Mouse (Mus musculus): ENCODE data around the gene Glrp1. TPM values are rescaled to one million over a fixed set of nuclear protein-coding genes. Genes with fewer than 3 reads are reported as not detected.

Gene Glrp1
- total RNA-seq, 2 experiments from 2014 or later, result not detected

DNA sequence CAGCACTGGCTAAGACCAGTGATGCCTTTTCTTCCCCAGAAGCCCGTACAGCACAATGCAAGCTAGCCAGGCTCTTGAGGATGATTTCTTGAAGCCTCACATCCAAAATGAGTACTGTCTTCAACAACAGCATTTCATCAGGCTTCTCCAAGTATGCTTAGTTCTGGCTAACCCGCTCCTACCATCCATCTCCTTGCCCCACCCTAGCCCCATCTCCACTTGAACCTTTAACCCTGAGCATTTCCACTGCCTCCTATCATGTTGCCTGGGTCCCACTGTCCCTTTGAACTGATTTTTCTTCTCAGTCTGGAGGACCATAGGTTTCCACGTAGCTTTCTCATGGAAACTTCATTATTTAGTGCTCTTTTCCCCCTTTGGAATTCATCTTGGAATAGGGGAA lies 17.5 kb downstream of the Glrp1 start:
- no peak for DNase-seq

DNA sequence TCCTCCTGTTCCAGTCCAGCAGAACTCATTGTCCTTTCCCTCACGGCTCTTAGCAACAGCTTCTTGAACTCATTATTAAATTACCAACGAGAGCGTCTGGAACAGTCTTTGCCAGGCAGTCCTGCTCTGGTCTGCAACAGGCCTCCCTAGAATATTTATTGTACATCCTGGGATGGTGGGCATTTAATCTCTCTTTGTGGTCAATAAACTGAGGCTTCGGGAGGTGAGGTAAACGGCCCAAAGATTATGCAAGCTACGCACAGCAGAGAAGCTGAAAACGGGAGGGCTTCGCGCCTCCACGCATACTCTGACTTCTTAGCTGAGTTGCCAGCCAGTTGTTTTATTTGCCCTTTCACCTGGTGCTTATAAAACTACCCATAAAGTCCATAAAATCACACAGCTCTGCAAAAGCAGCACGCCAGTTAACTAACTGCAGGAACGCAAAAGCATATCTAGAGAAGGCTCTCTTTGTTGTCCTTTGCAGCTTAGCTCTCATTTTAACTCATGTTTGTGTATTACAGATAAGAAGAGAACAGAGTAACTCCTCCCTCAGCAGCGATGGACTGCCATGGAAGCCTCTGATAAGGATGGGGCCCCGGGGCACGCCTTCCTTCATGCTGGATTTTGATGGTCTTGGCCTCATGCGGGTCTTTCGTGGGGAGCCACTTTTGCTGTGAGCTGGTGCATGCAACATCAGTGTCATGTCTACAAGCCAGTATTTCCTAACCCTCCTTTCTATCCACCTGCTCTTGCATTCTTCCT lies 18.1 kb downstream of the Glrp1 start:
- no peak for DNase-seq

DNA sequence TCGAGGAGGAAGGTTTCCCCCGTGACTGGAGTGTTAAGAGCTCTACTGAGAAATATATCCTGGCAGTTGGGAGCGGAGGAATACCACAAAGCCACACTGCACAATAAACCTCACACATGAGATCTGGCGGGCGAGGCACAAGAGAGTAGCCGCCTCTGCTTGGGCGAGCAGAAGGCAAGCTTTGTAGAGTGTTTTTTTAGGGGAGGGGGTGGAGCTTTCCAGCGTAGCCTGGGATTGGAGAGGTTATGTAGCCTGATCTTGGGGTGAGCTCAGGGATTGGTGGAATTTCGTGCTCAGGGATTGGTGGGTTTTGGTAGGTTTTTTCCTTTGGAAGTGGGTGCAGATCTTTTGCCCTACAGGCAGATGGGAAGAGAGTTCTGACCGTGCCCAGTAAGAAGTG lies 19.7 kb downstream of the Glrp1 start:
- DNase-seq, result no peak

DNA sequence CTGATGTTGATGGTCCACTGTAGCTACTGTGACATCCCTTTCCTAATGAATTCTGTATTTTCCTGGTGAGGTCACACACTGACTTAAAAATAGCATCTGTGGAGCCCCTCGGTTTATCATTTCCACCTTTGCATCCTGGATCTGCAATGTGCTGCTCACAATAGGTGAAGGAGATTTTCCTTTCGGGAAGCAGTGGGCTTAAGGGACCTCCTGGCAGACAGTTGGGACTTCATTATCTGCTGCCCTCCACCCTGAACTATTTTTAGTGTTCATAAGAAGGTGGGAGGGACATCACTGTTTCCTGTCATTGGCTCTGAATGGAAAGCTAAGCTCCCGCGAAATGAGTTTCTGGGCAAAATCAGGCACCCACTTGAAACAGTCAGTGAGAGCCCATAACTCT lies 20.9 kb downstream of the Glrp1 start:
- no peak for DNase-seq

DNA sequence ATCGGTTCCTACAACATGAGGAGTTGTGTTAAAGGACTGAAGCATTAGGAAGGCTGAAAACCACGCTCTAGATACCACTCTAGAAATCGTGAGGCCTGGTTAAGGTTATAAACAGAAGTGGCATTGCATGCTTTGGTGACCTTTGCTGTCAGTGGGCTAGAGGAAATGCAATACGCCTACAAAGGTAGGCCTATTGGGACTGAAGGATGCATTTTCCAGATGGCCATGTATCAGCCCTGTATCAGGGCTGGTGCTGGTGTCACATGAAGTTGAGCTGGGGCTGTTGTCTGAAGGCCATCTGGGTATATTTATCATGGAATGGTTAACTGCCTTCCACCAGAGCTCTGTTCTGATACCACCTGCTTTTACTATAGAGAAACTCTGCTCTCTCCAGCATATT lies 23.5 kb downstream of the Glrp1 start:
- DNase-seq, result no peak

DNA sequence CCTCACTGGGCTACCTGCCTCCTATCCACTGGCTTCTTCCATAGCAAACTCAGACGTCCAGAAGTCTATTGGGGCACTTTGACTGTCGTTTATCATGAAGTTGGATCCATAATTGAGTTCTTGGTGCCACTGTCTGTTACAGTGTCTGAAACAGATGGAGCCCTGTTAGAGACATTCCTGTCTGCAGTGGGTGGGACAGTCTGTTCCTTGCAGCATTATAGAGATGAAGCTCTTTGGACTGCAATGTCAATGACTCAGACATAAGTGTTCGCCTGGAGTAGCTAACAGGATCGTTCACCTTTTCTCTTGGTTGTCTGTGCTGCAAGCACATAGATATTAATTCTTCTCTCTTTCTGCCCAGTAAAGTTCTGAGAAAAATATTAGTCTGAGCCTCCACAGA lies 25.8 kb downstream of the Glrp1 start:
- no peak for DNase-seq

DNA sequence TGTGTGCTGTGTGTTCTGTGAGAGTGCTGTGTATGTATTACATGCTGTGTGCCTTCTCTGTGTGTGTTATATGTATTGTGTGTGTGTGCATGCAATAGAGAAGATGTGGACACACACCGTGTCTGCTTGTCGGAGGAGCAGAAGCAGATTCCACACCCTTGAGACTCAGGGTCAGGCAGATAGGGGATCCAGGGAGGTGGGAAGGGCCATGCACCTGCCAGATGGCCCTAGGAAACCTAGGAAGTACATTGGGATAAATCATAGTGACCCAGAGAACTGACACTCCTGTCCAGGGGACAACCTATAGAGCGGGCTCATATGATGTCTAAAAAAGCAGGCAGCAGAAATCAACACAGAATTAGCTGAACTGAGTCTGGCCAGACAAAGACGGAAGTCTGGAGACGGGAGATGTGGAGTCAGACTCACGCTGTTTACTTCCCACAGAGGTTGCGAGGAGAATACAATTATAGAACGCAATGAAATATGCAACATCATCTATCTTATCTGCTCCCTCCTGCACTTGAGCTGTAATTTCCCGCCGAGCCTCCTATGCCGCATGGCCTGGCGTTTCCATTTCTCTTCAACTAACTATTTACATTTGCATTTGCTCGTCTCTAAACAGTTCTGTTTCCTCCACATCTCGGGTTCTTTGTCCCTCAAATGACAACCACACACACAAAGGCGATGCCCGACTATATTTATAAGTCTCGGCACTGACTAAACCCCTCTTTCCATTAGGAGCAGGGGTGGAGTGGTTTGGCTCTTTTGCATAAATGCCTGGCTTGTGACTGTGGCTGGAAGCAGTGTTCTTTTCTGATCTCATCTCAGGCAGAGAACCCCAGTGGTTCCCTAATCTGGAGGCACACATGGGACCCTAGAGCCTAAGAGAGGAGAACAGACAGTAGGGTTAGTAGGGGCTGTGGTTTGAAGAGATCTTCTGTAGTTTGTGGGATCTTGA lies 27.4 kb downstream of the Glrp1 start:
- no peak for DNase-seq

DNA sequence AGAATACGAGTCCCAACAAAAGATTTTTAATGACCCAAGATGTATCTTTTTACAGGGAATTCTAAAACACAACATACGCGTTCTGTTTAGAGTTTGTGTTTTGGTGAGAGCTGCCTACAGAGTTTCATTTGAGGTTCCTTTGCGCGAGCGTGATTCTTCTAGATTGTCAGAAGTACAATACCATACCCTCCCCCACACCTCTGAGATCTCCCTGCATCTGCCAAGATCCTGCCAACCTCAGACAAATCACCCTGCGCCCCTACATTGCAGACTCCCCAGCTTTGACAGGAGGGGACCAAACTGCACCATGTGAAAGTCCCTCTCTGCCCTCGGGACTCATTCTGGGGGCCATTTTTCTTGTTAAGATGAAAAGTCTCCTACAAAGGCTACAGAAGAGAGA lies 29.3 kb downstream of the Glrp1 start:
- no peak for DNase-seq

DNA sequence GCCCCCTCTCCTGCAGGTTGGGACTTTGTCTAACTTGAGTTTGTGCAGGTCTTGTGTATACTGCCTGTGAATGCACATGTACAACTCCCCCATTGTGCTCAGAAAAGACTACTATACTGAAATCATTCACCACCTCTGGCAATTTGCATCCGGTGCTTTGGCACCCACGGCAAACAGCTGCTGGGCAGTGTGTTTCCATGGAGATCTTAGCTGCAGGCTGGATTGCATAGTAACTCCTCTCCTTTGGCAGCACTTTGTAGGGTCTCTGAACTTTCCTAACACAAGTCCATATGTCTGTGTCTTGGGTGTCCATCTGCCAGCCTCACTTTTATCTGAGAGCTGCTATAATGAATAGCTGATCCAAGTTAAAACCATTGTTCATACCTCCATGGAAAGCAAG lies 31.7 kb downstream of the Glrp1 start:
- no peak for DNase-seq

DNA sequence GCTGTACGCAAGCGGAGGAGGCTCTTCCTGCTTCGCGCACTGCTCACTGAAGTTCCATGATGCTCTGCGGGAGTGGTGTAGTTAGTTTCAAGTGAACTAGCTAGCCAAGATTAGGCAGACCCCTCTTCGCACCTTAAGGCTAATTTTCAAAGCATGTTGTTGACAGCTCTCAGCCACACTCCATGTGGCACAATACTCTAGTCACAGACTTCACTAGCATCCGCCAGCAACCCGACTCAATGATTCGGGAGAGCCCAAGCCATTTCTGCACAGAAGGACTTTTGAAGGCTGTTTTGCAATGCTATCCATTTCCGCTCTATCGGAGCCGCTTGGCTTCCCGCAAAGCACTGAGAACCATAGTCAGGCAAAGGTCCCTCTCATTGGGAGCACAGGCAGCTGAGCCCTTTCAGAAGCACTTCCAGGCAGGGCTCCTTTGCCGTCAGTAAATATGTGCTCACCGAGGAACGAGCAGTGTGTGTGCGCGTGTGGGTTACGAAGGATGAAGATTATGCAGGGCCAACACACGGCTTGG lies 33.2 kb downstream of the Glrp1 start:
- no peak for DNase-seq

DNA sequence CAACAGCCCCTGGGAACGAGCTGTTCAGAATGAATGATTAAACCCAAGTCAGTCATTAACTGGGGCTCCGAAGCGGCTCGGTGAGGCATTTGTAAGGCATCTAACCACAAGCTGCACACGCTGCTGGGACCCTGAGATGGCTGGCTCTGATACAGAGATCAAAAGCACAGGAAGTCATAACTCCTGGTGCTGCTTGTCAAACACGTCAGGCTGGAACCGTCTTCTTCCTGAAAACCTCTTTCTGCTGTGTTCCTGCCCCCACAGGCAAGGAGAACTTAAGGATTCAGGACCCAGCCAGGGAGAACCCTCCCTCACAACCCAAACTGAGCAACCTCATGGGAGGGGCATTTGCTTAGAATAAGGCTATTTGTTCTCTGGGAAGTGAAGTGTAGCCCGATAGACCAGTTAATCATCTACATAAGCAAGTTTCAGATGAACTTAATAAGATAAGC lies 34.3 kb downstream of the Glrp1 start:
- DNase-seq, result peak; percentile 54

DNA sequence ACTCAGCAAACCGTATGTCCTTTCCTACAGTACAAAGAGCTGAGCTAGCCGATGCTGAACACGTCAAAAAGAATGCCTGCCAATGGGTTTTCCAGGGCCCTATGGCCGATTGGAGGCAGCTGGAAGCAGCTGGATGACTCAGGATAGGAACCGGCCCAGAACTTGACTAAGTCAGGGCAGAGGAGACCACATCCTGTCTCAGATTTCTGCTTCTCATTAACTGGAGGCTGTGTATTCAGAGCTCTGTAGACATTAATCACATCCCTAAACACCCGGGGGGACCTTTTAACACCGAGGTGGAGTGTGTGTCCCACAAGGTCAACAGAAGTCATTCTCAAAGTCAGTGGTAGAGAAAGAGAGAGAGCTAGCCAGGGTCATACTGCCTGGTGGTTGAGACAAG lies 35.3 kb downstream of the Glrp1 start:
- DNase-seq, result peak; percentile 53

DNA sequence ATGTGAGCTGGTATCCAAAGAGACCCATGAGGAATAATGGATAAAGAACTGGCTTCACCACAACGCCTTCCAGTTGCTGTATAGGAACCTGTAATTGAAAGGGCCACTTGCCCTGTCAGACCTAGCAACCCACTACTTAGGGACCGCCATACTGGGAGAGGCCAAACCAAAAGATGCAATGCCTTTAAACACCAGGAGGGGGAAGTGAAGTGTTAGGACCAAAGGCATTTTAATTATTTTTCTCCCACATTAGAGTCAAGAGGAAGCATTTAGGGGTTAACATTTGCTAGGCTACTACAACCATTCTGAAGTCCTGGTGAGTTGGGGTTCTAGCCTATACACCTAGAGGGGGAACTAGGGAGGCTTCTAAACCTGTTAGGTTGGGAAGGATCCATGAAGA lies 36.0 kb downstream of the Glrp1 start:
- no peak for DNase-seq

DNA sequence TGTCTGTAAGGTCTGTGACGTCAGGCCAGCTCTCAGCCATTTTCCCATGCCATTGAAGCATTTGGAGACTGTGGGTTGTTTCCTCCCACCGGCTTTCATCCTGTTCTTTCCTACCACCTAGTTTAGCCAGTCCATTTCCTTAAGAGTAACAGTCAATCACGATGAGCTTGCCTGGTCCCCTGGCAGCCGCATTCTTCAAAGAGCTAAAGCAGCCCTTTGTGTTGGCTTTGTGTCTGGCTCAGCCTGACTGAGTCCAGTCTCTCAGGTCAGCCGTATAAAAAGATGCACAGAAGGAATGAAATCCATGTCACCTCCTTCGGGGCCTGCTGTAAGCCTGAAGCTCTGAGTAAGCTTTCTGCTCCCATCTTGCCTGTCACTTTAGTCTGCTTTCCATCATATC lies 37.6 kb downstream of the Glrp1 start:
- no peak for DNase-seq

DNA sequence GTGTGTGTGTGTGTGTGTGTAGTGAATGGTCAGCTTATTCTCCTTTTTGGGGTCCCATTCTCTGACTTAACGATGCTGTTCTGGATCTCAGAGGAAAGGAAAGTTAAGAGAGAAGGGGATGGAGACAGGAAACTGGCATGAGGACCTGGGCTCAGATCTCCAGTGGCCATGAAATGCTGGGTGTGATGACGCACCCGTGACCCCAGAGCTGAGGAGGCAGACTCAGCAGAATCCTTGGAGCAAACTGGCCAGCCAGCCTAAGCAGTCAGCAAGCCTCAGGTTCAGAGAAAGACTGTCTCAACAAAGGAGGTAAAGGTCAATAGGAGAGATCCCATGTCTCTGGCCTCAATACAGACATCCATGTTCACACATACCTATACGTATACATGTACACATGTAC lies 40.1 kb downstream of the Glrp1 start:
- peak; percentile 18 for DNase-seq

DNA sequence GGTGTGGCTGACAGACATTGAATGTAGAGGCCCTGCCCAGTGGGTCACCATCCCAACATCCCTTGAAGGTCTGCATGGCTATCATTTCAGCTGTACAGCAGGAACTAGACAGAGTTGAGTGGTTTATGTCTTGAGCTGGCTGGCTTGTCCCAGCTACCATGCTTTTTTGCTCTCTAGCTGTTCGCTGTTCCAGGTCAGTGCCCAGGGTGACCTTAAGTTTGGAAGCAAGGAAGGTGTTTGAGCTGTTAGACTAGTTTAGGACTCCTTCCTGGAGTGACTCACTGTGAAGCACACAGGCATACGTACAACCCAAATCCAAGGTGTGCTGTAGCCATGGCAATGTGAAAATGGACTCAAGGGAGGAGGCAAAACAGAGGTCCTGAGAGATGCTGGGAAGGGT lies 41.5 kb downstream of the Glrp1 start:
- DNase-seq, result no peak

DNA sequence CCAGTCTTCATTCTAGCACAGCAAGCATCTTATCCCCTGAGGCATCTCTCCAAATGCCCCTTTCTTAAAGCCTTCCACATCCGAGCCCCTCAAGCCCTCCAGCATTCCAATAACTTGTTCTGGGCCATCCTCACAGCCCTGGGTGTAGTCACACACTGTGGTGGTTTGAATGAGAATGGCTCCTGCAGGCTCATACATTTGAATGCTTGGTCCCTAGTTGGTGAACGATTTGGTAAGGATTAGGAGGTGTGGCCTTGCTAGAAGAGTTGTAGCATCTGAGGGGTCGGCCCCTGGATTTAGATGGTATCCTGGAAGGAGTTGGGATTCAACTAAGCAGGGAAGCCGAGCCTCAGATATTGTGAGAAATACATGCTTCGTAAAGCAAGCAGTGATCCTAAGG lies 42.0 kb downstream of the Glrp1 start:
- no peak for DNase-seq

DNA sequence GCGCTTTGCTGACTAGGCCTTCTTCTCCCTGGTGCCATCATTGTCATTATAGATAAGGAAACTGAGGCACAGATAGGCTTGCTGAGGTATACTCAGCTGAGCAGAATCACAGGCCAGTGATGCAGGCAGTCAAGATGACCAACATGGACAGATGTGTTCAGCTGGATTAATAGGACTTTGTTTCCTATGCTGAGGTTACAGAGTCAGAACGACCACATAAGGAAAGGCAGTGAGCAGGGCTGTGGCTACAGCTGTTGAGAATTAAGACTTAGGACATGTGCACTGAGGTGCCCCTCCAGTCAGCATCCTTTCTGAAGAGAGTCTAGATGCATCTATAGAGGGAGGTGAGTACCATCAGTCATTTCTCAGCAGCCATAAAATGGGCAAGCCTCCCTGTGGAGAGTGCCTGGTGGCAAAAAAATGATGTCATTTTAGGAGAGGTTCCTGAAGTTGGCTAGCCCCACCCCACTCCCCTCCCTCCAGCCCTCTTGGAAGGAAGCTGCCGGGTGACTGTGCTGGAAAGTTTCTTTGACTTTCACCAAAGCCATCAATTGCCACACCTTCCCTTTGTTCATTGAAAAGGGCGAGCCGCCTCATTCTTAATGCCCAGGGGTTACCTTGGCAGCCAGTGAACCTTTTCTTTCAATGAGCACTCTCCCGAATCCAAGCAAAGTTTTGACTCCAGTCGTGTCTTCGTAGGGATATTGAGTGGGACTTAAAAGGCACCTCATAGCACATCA lies 43.4 kb downstream of the Glrp1 start:
- no peak for DNase-seq

DNA sequence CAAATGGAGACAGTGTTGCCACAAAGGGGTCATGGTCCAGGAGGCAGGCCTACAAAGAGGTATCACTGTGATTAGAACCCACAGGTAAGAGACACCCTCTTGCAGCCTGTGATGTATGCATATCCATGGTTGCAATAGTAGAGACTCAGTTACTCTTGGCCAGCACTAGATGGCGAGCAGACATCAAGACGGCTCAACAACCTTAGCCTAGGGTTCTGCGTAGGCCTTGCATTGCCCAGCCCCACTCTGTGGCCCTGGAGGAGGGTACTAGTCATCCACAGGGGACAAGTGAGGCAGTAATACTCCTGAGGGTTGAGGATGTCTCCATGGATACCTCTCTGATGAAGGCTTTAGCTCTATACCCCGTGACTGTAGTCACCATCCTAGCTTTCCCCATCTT lies 44.1 kb downstream of the Glrp1 start:
- DNase-seq, result peak; percentile 25

DNA sequence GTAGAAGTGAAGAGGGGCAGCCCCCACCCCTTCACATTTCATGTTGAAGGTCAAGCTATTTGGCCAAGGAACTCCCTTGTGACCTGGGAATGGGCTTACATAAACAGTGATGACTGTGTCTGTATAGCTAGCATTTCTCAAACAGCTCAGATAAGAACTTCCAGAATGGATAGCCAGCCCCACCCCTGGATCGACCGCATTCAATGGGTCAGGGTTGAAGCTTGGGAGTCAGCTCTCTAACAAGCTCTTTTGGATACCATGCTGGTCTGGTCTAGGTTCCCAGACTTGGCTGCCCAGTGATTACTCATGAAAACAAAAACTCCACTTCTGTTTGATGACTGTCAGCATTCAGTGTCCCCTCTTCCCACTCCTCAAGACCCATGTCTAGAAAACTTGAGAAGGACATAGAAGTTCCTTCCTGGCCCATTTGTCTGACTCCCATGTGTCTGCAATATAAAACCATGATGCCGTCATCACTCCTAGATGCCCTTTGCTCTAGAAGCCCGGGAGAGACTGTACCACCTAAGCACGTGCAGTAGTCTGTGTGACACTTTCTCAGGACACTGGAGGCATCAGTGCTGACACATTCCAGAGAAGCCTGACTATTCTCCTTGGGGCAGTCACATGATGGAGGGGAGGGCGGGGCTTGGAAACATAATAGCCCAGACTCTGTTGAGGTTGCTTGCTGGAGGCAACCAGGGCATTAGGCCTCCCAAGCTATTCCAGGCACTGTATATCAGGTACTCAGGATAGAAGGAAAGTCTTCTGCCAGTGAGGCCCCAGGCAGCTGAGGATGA lies 45.6 kb downstream of the Glrp1 start:
- no peak for DNase-seq

DNA sequence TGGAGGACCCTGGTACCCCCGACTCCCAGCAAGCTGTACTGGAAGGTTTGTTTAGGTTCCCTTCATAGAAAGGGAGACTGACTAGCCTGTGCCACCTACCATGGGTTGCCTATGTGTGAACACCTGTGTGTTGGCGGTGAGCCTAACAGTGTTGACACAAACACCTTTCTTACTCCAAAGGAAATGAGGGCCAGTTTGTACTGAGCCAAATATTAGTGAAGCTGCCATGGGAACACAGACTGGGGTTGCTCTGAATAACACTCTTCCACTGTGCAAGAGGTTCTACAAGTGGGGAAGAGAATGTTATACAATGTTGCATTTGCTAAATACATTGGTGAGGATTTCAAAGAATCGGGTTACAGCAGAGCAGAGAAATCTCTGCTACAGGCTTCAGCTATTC lies 46.6 kb downstream of the Glrp1 start:
- DNase-seq, result no peak

DNA sequence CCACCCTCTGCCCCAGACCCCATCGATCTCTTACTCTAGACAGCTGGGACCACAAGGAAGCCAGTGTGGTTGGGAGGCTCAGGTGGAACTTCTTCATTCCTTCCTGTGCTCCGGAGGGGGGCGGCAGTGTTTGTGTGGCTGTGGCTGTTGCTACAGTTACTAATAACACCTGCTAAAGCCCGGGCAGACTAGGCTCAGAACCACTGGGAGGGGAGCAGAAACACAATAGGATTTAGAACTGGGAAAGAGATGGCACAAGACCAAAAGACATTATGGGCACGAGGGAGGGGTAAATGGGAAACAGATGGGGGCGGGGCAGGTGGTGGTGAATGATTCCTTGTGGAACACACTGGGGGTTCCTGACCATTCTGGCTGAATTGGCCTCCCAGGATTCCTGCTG lies 47.4 kb downstream of the Glrp1 start:
- DNase-seq, result no peak
